Mouse (Mus musculus) brown adipose tissue, adult 24 weeks (tissue): ENCODE data around the gene Bptf. TPM values are rescaled to one million over a fixed set of nuclear protein-coding genes. Genes with fewer than 3 reads are reported as not detected.
A peak's percentile ranks its signal among the peaks of the same experiment; 100 is the strongest.
"Not testable (repeated sequence)": the region's sequence is repeated elsewhere in the genome, so short reads cannot be mapped to it uniquely, and the experiment has no call there.

Experiments
- H3K27ac ChIP-seq: fragments of 200-500 bp; replicated peaks from 2 replicates; pipeline ENCODE4 v1.5.1; 2012; ENCODE audit warnings: low read depth, mild to moderate bottlenecking, low read length
- H3K4me1 ChIP-seq: fragments of 200-500 bp; 2 replicates; pipeline ENCODE4 v1.6.1; 2012; ENCODE audit warnings: low read length, mixed read lengths; ENCODE audit not compliant: control insufficient read depth, insufficient read depth, insufficient read length
- H3K4me3 ChIP-seq: fragments of 200-500 bp; 2 replicates; pipeline ENCODE4 v1.5.1; 2012; ENCODE audit warnings: low read depth, mild to moderate bottlenecking, low read length, moderate library complexity; ENCODE audit not compliant: insufficient read depth
- polyA plus RNA-seq: library from polyadenylated mRNA; stranded (reverse); fragments of >200 nt; gene quantifications from 2 replicates; pipeline ENCODE4 v1.2.4, GENCODE M21; 2012; ENCODE audit not compliant: missing spikeins, insufficient read depth, insufficient read length

Gene Bptf
- polyA plus RNA-seq, 1 experiment = 11.2 TPM

DNA sequence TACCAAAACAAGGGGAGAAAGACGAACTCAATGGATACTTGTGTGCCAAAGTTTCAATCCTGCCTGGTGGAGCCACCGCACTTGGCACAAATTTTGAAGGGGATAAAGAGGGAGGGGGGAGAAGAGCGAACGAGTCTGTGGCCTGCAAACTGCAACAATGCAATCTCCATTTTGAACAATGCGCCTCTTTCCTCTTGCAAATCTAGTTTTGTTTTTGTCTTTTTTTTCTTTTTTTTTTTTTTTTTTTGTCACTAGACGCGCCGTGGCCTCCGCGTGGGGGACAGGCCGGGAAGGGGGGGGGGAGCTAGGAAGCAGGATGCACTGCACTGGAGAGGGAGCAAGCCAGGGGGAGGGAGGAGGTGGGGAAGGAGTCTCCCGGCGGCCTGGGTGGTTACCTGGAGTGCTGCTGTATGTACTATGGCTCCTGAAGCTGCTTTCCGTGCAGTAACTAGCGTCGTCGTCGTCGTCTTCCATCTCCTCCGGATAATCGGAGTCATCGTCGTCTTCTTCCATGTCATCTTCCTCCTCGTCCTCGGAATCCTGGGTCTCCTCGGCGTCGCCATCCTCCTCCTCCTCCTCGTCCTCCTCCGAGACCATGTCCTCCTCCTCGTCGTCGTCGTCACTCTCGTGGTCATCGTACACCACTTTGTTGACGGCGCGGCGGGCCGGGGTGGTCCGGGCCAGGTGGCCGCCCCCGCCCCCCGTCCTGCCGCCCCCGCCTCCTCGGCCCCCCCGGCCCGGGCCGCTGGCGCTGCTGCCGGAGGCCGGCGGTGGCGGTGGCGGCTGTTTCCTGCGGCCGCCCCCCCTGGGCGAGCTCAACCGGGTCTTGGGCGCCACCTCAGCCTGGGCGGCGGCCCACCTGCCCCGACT, 813 bp downstream of the Bptf start:
- Histone ChIP-seq H3K4me1 (no peaks in the 10 kb centered on the region), H3K27ac (peak overlapping the region; percentile 92), H3K4me3 (peak overlapping the region; percentile 99)

- Histone ChIP-seq H3K4me1 (no peaks in the 10 kb centered on the region), H3K4me3 (peak overlapping the region; percentile 99), H3K27ac (no peak overlapping the region)
Measured at GRCm38 (mm10) chr11:107130221-107130788, 1.6 kb downstream of the Bptf start.

- peaks cover 5% of the 10 kb centered on the region for H3K4me1 ChIP-seq
- no peak overlapping the region for H3K4me3 ChIP-seq
- no peak overlapping the region for H3K27ac ChIP-seq
Measured at GRCm38 (mm10) chr11:107129641-107130040, 2.3 kb downstream of the Bptf start.

DNA sequence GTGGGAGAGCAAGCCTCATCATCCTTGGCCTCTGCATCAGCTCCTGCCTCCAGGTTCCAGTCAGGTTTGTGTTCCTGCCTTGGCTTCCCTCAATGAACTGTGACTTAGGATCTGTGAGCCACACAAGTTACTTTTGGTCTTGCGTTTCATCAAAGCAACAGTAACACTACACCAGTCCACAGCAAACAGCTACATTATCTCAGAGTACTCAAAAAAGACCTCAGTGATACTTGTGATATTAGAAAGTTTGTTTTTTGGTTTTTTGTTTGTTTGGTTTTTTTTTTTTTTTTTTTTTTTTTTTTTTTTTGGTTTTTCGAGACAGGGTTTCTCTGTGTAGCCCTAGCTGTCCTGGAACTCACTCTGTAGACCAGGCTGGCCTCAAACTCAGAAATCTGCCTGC, 5.2 kb downstream of the Bptf start:
- not testable (repeated sequence) for H3K27ac ChIP-seq, H3K4me3 ChIP-seq
- peaks cover 21% of the 10 kb centered on the region for H3K4me1 ChIP-seq

- no peak overlapping the region for H3K4me3 ChIP-seq
- H3K4me1 ChIP-seq = peaks cover 21% of the 10 kb centered on the region
- no peak overlapping the region for H3K27ac ChIP-seq
Measured at GRCm38 (mm10) chr11:107125011-107125410, 6.9 kb downstream of the Bptf start.

- H3K27ac ChIP-seq = peak overlapping the region; percentile 20; the same call in 1 of the 2 replicates
- no peak overlapping the region for H3K4me3 ChIP-seq
- H3K4me1 ChIP-seq = peaks cover 21% of the 10 kb centered on the region
Measured at GRCm38 (mm10) chr11:107124327-107124731, 7.6 kb downstream of the Bptf start.

DNA sequence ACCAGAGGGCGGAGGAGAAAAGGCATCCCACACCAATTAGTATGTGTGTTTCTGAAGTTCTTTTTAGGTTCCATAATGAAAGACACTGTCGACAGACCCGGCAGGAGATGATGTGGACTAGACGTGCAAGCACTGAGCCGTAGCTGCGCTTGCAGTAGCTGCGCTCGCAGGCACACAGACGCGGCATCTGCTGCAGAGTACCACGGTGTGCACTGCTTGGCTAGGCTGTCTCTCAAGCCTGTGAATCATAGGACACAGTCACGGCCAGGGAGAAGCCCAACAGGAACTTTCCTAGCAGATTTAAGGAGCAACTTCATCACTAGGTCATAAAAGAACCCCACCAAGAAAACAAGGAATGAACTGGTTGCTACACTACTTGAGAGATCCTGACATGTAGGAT, 14.1 kb downstream of the Bptf start:
- no peak overlapping the region for H3K4me3 ChIP-seq

DNA sequence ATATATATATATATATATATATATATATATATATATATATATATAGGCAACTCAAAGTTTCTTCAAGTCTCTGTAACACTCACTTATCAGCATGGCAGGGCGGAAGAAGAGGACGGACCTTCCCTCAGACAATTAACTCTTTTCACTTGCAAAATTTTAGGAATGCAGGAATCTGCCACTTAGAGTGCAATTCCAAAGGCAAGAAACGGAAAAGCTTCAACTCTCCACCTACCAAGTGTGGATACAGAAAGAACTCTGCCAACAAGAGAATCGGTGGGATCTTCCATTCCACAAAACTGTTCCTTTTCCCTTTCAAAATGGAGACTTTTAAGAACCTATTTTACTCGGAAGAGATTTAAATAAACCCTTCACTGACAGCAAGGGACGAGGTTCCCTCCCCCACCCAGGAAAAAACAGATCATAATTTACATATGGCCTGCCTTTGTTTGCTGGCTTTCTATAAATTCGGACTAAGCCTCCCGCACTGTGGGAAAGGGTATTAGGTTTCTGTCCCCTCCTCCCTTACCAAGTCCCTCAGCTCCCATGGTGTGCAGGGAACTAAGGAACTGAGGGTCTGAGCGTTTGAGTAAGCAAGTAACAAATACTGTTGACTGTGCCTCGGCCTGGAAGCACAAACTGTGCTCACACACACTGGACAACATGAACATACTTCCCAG, 17.9 kb downstream of the Bptf start:
- H3K27ac ChIP-seq = no peak overlapping the region
- peaks cover 7% of the 10 kb centered on the region for H3K4me1 ChIP-seq
- no peak overlapping the region for H3K4me3 ChIP-seq

More for the DNA sequence above, 14.1 kb downstream of the Bptf start:
- Histone ChIP-seq H3K27ac (no peak overlapping the region), H3K4me1 (peaks cover 16% of the 10 kb centered on the region)

- no peak overlapping the region for H3K27ac ChIP-seq
- H3K4me1 ChIP-seq = peaks cover 7% of the 10 kb centered on the region
- no peak overlapping the region for H3K4me3 ChIP-seq
Measured at GRCm38 (mm10) chr11:107113112-107113511, 18.8 kb downstream of the Bptf start.

- Histone ChIP-seq H3K4me1 (peaks cover 9% of the 10 kb centered on the region), H3K27ac (no peak overlapping the region), H3K4me3 (no peak overlapping the region)
Measured at GRCm38 (mm10) chr11:107109669-107110068, 22.3 kb downstream of the Bptf start.

DNA sequence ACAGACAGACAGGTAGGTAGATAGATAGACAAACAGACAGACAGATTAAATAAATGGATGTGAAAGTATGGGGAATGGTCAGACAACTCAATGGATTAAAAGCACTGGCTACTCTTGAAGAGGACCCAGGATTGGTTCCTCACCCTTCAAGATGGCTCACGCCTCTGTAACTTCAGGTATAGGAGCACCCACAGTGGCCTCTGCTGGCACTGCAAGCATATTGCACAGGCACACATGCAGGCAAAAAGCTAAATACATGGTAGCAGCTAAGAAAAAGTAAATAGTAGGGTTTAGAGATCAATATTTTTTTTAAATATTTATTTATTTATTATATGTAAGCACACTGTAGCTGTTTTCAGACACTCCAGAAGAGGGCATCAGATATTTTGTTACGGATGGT, 23.0 kb downstream of the Bptf start:
- peaks cover 6% of the 10 kb centered on the region for H3K4me1 ChIP-seq
- no peak overlapping the region for H3K4me3 ChIP-seq
- H3K27ac ChIP-seq = no peak overlapping the region

- no peak overlapping the region for H3K4me3 ChIP-seq
- peaks cover 17% of the 10 kb centered on the region for H3K4me1 ChIP-seq
- H3K27ac ChIP-seq = no peak overlapping the region
Measured at GRCm38 (mm10) chr11:107107725-107108078, 24.2 kb downstream of the Bptf start.

GRCm38 (mm10) chr11:107106978-107107724, 24.8 kb downstream of the Bptf start:
- Histone ChIP-seq H3K4me1 (peaks cover 21% of the 10 kb centered on the region), H3K27ac (no peak overlapping the region), H3K4me3 (no peak overlapping the region)

DNA sequence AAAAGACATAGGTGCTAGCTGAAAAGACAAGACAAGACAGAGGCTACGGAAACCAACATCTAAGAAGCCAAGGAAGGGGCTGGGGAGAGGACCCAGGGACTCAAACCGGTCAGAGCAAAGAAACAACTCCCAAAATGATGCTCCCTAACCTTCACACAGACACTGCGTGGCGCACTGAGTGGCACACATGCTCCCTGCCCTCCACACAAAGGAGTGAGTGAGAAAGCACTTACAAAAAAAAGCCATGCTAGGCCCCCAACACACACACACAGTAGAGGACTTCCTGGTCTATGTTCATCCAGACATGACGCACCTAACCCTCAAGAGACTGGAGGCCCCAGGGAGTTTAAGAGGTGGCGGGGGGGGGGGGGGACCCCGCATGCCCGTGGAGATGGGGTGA, 25.5 kb downstream of the Bptf start:
- Histone ChIP-seq H3K4me1 (peaks cover 24% of the 10 kb centered on the region), H3K4me3 (no peak overlapping the region), H3K27ac (no peak overlapping the region)

DNA sequence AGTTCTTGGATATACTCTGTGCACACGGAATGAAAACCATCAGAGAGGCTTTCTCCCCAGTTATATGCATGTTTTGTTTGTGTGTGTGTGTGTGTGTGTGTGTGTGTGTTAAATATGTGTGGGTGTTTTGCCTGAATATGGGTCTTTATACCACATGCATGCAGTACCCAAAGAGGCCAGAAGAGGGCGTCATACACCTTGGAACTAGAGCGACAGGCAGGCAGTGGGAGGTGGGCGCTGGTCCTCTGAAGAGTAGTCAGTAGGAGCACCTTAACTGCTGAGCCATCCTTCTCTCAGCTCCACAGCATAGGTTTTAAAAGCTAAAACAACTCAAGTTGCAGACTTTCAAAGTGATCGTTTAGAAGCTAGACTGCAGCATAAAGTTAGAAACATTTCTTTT, 26.7 kb downstream of the Bptf start:
- H3K27ac ChIP-seq = no peak overlapping the region
- H3K4me3 ChIP-seq = no peak overlapping the region
- H3K4me1 ChIP-seq = peaks cover 26% of the 10 kb centered on the region
